Mouse (Mus musculus) CD4-positive, CD25-positive, alpha-beta regulatory T cell, adult 2 months (primary cell): Measurements from ENCODE around the gene Rnf6.
A peak's percentile ranks its signal among the peaks of the same experiment; 100 is the strongest.

ENCODE experiments used
- DNase-seq: peaks from one replicate; pipeline ENCODE4 v3.0.0-alpha.2; 2012; ENCODE audit warnings: low read depth, low spot score

Rnf6 gene

DNA sequence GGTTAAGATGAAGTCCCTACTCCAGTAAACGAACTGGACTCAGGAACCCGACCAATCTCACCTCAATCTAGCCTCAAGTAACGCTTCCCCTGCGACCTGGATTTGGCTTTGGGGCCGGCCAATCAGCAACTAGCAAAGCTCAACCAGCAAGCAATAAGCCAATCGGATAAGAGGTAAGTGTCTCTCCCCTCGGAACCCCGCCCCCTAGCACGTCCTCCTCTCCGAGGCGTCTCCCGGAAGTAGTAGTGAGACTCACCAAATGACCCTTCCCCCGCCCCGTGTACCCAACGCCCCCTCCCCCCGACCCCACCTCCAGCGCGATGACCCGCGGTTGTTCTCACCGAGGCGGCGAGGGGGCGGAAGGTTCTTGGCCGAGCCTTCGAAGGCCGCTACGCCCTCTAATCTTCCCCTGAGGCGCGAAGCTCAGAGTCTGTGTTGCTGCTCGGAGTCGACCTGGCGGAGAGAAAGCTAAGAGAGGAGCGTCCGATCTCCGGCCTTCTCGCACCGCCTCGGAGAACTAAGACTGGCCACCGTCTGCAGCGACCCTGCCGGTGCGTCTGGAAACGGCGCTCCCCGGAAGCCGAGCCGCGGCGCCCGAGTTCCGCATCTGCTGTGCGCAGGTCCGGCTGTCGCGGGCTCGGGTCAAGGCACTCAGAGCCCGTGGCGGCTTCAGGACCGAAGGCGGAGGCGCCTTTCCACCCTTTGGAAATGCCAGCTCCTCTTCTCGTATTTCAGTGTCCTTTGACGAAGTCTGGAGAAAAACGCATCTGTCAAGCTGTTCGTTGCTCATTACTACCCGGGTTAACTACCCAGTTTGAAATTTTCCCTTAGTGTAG is at the start of gene Rnf6:
Gene Rnf6, minus strand, starts transcription at position 677 of the 836 bp plus-strand sequence.
- peak; percentile 95 for DNase-seq

DNA sequence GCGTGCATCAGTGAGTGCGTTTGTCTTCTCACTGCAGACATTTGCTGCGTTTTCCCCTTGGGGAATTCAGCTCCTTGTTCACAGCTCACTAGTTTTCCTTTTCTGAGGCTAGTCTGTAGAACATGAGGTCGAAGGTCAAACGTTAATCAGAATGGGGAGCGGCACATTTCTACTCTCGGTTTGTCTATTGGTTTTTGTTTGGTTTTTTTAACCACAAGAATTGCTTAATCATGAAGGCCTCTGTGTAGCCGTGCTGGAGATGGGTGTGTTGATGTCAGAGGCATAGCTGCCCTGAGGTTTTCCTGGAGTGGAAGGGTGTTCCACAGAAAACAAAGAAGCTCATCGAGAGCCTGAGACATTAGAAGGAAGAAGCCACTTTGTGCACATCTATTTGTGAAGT is 49.2 kb upstream of the Rnf6 start:
- DNase-seq: no peak

DNA sequence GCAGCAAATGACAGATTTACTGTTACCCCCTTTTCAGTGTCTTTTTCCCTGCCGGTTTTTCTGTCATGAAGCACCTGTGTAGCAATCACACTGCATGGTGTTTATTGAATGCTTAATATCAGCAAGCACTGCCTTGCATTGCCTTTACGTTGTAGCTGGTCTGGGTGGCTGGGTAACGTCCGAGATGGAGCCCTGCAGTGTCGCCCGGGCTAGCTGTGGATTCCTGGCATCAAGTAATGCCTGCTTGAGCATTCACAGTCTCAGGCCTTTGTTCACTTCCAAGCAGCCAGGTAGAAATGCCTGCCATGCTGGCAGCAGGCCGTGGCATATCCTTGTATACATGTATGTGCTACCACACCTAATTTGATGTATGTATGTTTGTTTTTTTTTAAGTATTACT is 46.4 kb upstream of the Rnf6 start:
- no peak for DNase-seq

DNA sequence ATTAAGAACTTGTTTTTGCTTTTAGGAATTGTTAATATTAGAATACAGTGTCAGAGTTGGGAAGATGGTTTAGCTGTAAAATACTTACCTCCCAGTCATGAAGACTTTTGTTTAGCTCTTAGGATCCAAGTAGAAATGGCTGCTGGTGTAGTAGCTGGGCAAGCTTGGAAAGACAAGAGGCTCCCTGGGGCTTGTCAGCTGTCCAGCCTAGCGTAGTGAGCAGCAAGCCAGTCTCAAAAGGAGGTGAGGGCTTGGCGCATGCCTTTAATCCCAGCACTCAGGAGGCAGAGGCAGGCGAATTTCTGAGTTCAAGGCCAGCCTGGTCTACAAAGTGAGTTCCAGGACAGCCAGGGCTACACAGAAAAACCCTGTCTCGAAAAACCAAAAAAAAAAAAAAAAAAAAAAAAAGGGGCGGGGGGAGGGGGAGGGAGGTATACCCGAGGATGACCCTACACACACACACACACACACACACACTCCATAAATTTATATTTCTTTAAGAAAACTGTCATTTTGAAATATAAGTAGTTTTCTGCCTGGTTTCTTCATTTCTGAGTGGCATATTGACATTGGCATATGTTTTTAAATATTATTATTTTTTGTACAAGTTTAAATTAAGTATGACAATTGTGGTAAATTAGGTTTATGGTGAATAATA is 44.7 kb upstream of the Rnf6 start:
- no peak for DNase-seq

DNA sequence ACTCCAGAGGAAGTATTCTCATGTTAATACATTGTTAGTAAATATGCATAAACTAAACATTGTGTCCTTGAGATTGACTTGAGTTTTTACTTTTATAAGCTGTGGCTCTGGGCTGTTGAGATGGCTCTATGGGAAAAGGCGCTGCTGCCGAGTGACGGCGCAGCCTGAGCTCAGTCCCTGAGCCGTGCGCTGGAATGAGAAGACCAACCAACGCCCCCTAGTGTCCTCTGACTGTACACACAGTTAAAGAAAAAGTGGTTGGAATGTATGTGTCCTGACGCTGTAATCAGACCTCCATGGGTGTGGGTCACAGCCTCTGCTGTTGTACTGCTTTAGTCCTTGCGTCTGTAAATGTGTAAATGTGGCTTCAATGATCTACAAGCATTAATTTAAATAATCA is 38.6 kb upstream of the Rnf6 start:
- DNase-seq: peak; percentile 41

DNA sequence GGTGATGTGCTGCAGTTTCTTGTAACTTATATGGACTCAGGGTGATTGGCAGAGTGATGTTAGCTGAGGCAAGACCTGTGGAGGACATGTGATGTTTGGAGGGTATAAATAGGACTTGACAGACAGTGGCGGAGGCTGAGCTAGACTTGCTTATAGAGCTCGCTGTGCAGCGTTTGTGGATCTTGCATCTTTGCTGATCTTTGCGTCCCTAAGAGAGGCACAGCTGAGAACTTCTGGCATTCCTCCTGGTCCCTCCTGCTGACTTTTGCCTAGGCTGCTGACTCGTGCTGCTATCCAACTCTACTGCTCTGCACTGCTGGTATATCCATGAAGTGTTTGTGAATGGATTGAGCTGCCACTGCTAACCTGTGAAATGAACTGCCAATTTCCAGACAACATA is 32.3 kb upstream of the Rnf6 start:
- DNase-seq: no peak

DNA sequence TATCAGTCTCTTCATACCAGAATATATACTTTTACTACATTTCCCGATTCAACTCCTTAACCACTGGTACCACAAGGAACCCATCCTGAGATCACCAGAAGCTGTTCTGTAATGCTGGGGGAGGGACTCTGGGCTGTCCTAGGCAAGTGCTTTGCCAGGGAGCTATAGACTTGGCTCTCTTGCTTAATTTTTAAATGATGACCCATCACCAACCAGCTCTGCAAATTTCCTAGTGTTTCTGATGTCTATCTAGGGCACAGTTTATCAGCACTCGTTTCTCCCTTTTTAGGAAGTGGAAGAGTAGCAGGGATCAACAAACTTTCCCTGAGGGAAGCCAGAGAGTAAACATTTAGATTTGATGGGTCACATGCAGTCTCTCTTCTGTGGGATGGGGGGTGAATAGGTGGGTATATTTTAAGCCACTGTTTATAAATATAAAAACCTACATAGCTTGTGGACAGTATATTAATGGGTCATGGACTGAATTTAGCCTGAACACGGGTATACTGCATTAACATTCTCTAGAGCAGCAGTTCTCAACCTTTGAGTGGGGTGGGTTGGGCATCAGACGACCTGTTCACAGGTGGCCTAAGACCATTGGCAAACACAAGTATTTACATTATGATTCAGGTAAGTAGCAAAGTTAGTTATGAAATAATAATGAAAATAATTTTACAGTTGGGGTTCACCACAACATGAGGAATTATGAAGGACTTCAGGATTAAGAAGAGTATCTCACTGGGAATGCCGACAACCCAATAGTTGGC is 30.5 kb upstream of the Rnf6 start:
- DNase-seq: no peak

DNA sequence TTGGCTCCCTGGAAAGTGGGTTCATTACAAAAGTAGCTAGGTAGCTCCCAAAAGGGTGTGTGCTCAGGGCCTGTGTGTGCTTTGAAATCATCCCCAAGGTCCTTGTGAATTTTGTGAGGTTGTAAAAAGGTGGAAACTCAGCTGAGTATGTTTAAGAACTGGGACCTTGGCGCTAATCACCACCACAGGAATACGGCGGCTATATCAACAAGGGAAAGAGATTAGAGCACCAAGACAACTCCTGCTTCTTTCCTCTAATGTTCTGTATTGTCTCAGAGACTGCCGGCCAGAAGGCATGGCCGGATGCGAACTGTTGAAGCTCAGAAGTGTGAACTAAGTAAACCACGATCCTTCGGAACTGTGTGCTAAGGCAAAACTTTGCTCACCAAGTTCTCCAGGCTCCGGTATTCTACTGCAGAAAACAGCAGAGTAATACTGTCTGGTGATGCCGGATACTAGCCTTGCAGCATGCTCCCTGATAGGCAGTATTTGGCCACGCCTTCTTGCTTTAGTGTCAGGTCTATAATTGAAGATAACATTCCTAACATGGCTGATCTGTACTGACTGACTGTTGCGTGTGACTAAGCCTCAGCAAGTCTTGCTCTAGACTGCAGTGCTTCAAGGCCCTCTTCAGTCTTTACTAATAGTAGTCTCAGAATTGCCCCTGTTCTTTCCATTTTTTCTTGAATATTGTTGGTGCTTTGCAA is 29.2 kb upstream of the Rnf6 start:
- no peak for DNase-seq

DNA sequence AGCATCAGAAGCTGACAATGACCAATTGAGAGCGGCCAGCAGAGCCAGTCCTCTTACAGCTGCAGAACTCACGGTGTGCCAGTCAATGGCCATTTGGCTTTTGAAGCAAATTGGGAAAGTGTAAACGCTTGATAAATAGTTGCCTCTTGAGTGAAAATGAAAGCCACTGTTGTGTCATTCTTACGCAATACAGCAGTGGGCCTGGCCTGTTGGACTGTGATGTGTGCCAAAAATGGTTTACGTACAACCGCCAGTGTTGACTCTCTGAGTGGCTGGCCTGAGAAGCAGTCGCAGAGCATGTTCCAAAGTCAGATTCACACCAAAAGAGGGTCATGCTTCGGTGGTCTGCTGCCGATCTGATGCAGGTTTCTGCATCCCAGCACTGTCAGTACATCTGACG is 27.4 kb upstream of the Rnf6 start:
- no peak for DNase-seq

DNA sequence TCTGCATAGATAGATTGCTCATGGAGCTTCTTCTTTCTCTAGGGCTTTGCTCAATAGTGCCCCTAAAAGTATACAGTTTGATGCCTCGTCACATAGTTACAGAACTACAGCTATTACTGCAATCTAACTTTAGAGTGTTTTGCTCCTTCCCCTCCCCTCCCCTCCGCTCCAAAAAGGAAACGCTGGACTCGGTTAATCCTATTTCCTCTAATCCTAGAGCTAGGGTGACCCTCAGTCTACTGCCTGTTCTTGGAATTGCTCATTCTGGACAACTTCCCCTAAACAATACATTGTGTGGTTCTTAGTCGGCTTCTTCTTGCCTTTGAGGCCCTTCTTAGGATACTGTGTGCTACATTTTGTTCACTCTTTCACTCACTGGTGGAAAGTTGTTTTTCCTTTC is 26.4 kb upstream of the Rnf6 start:
- no peak for DNase-seq

DNA sequence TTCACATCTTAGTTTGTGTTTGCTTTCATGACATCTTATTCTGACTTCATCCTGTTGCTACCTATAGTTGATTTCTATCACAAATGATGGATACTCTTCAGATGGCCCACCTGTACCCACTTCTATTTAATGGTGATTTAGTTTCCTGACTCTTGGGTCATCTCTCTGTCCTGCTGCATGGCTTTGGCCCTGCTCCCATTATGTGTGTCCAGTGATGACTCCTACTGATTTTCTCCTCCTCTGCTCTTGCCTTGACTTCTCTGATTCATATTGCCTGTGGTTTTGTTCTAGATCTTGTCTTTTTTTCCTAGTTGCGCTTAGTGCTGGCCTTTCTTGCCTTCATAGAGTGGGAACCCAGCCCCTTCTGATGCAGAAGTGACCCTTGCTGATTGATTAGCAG is 25.0 kb upstream of the Rnf6 start:
- DNase-seq: no peak

DNA sequence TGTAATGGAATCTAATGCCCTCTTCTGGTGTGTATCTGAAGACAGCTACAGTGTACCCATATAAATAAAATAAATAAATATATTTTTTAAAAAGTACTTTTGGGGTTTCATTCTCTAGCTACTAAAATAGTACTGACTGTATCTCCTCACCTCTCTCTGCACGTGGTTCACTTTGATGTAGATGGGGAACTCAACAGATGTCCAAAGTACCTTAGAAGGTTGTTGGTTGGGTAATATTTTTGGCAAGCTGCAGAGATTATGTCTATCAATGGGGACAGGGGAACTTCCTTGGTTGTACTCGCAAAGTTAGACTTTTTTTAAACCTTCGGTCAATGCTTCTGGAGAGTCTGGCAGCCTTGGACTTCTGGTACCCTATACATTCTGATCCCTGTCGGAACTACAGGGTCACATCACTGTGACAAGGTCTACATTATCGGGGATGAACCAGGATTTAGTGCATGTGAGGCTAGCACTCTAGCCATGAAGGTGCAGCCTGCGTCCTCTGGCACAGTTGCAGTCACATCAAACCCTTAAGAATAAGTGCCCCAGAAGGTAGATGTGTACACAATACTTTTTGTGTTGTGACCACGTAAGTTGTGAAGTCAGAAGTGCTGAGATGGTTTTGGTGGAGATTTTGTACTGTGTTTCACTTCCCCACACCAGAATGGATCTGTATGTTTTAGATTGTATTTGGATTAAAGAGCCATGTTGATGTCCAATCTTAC is 24.5 kb upstream of the Rnf6 start:
- DNase-seq: no peak

DNA sequence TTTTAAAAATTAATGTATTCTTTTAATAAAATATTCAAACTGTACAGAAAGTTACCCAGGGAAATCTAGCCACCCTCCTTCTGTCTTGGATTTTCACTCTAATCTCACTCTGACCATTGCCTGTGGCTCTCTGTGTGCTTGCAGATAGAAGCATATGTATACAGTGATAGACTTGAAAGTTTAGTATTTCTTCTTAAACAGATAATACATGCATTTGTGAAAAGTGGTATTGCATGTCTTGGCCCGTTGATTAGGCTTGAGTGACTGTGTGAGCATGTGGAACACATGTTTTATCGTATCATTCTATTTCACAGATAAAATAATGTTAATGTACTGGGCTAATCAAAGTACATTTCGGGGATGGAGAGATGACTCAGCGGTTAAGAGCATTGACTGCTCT is 23.8 kb upstream of the Rnf6 start:
- no peak for DNase-seq

DNA sequence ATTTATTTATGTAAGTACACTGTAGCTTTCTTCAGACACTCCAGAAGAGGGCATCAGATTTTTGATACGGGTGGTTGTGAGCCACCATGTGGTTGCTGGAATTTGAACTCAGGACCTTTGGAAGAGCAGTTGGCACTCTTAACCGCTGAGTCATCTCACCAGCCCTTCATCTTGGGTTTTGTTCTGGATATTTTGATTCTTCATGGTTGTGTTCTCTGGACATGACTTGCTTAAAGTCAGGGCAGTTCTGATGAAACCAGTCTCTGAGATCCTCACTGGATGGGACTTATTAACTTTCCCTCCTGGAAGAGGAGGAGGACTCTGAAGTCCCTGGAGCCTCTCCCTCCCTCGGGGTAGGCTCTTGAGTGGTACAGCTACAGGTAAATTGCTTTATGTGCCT is 19.8 kb upstream of the Rnf6 start:
- DNase-seq: no peak

DNA sequence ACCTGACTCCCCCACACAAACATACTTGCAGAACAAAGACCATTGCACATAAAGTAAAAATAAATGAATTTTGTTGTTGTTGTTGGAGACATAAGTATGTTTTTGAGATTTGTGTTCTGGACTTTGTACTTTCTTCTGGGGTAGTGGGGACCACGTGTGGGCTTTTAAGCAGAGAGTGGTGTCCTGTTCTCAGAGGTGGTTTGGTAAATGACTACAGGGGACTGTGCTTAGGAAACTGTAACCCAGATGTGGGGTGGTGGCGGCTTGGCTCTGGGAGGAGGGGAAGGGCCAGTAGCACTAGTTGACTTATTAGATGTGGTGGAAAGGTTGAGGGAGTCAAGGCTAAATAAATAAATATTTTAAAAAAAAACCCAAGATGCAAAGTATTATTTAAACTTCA is 19.4 kb upstream of the Rnf6 start:
- DNase-seq: no peak

DNA sequence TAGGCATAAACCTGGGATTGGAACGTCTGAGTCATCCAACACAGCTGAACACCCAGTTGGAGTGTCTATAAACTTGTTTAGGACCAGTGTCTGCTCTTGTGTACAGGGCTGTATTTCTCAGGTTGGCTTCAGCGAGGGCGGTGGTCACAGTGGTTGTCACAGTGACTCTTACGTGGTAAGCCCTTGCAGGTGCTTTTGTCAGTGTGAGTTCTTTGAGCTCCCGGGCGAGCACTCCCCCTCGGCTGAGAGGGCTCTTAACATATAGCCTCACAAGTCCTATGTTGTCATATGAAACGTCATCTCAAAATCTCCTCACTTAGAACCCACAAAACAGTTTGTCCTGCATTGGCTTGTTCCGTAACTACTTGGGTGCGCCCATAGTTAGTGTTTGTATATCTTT is 16.9 kb upstream of the Rnf6 start:
- DNase-seq: no peak

DNA sequence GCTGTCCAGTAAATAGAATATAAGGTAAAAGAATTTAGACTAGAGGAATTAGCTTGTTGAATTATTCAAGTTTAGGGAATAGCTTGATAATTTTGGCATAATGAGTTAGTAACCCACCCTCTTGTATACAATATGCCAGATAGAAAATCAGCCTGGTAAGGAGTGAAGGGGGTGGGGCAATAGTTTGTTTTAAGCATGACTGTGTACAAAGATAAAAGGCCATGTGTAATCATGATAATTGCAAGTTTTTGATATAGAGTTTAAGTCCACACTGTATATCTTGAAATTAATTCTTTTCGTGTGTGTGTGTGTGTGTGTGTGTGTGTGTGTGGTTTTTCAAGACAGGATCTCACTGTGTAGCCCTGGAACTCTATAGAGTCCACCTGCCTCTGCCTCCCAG is 13.0 kb upstream of the Rnf6 start:
- DNase-seq: no peak

DNA sequence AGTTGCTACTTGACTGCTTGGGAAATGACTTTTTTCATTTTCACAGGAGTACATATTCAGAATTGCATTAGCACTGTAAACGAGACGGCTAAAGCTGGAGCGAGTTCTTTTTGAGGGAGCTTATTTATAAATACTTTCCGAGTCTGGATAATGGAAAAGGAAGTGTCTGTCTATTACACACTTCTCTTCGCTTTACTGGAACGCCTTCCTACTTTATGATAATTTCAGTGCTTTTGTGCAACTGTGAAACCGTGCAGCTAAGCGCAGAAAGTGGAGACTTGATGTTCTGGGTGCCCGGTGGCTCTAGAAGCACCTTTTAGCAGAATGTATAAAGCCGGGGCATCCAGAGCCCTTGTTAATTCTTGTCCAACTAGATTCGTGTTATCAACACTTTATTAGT is 11.5 kb upstream of the Rnf6 start:
- DNase-seq: no peak

DNA sequence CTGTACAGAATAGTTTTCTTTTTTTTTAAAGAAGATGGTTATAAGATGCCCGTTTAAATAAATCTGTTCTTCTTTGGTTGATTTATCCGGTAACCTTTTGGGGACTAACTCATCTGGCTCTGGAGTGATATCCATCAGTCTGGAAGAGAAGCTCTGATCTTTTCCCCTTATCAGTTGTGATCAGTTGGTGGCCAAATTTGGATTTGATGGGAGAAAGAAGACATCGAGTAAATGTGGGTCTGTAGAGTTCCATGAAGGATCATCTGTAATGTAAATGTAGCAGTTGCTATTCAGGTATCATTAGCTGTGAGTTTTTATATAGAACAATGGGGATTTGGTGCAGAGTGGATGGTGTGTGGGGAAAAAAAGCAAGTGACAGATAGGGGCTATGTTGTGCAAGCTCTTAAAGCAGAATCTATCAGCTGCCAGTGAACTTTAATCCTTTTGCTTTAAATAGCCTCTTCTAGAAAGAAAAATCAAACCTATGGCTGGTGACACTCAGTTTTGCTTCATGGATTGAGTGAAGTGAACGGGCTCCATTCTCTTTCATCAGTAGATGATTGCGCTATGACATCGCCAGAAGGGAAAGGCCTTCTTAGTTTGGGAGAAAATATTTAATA is 10.8 kb upstream of the Rnf6 start:
- DNase-seq: no peak

DNA sequence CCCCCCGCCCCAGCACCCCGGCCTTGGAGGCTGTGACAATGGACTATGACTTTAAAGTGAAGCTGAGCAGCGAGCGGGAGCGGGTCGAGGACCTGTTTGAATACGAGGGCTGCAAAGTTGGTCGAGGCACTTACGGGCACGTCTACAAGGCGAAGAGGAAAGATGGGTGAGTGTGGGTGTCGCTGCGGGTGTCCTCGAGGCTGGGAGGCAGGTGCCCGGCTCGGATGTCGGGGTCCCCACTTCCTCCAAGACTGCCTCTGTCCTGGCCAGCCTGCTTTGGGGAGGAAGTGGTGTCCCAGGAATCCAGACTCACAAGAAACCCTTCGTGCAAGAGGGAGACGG is 10.3 kb upstream of the Rnf6 start:
- peak; percentile 49 for DNase-seq
